19 mouse cellular contexts compared by ENCODE assay signal in the genomic region with DNA sequence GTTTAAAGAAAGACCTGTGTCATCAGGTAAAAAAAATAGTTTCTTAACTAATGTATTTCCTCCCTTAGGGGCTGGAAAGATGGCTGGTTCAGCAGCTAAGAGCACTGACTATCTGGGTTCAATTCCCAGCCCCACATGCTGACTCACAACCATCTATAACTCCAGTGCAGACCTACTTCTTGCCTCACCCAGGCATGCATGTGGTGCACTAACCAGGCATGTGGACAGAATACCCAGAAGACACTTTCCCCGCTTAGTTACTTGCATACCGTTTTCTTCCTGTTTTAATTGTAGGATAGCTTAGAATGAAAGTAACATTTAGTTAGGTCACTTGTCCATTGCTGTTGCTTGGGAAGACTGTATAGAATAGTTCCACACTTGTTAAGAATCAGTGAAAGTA.
"Had no signal": no experiment of that assay in that cellular context is flagged by ENCODE, and none has a peak within 500 bp of the region (broad histone marks: within the 10 kb centered on the region; RNA-seq: fewer than 3 reads in every experiment).

No protein-coding gene starts in this region.

- H3K36me3 ChIP-seq: liver, embryonic 13.5 days; liver, embryonic 15.5 days; lung, embryonic 15.5 days; midbrain, embryonic 12.5 days; neural tube, embryonic 13.5 days had no signal

- H3K9ac ChIP-seq: liver, embryonic 13.5 days; liver, embryonic 15.5 days; liver, postnatal 0 days; lung, embryonic 15.5 days; midbrain, embryonic 12.5 days; neural tube, embryonic 13.5 days had no signal

- ATAC-seq: liver, postnatal 0 days; lung, postnatal 0 days; midbrain, embryonic 16.5 days had no signal

- H3K27me3 ChIP-seq: liver, embryonic 13.5 days; liver, embryonic 15.5 days; lung, embryonic 15.5 days; midbrain, embryonic 12.5 days; neural tube, embryonic 13.5 days had no signal

- H3K9me3 ChIP-seq: liver, embryonic 13.5 days; liver, embryonic 15.5 days; lung, embryonic 15.5 days; midbrain, embryonic 10.5 days; midbrain, embryonic 12.5 days; neural tube, embryonic 13.5 days had no signal

- H3K4me2 ChIP-seq: liver, embryonic 13.5 days; liver, embryonic 15.5 days; lung, embryonic 15.5 days; midbrain, embryonic 12.5 days; neural tube, embryonic 13.5 days had no signal

- DNase-seq: liver, embryonic 13.5 days; liver, postnatal 0 days; lung, adult 2 months; lung, postnatal 14 days; lung, postnatal 36 days; midbrain, embryonic 14.5 days; right cerebral cortex, postnatal 14 days; thymus, adult 2 months; thymus, postnatal 25 days; thymus, postnatal 4 days had no signal

- H3K4me3 ChIP-seq: liver, embryonic 13.5 days; liver, embryonic 15.5 days; lung, embryonic 15.5 days; midbrain, embryonic 10.5 days; midbrain, embryonic 12.5 days; myocyte; neural tube, embryonic 13.5 days had no signal

- H3K27ac ChIP-seq: liver, embryonic 13.5 days; liver, embryonic 15.5 days; lung, embryonic 15.5 days; macrophage; midbrain, embryonic 10.5 days; midbrain, embryonic 12.5 days; neural tube, embryonic 13.5 days had no signal

- H3K4me1 ChIP-seq: liver, embryonic 13.5 days; liver, embryonic 15.5 days; lung, embryonic 15.5 days; midbrain, embryonic 10.5 days; midbrain, embryonic 12.5 days; neural tube, embryonic 13.5 days had no signal
